23 mouse cellular contexts compared by ENCODE assay signal in genomic region chr1:134460294-134461284, GRCm38 (mm10). TPM values are rescaled to one million over a fixed set of nuclear protein-coding genes. Genes with fewer than 3 reads are reported as not detected.
DNase-seq lines count a peak whose midpoint lies in the region; ATAC-seq lines count a peak whose summit lies in the region.
"Had no signal": no experiment of that assay in that cellular context is flagged by ENCODE, and none has a peak within 500 bp of the region (broad histone marks: within the 10 kb centered on the region; RNA-seq: fewer than 3 reads in every experiment).

No protein-coding gene starts in this region.

- peak; percentile 54 for DNase-seq in spleen, adult 12 weeks (ENCODE audit: low spot score)
- no peak for DNase-seq in spleen, postnatal 14 days (ENCODE audit: low spot score in 2 of 2)
- peak; percentile 25 to 65 for DNase-seq in spleen, postnatal 4 days (ENCODE audit: low spot score in 2 of 2)
- DNase-seq in retina, postnatal 1 day = no peak
- DNase-seq: adrenal gland, postnatal 14 days; cerebellum, adult 2 months; gastrocnemius, postnatal 14 days; heart, adult 2 months; kidney, adult 8-10 months; kidney, postnatal 4 days; lung, embryonic 14.5 days; lung, postnatal 36 days; thymus, adult 18-20 months; thymus, postnatal 4 days had no signal

- peak overlapping the region; percentile 44 for H3K4me3 ChIP-seq in erythroblast, embryonic 14.5 days (replicated peaks)
- peak overlapping the region; percentile 29; the same call in 1 of the 2 replicates for H3K4me3 ChIP-seq in liver, embryonic 15.5 days (replicated peaks)
- no peak overlapping the region for H3K4me3 ChIP-seq in heart, embryonic 12.5 days
- no peak overlapping the region for H3K4me3 ChIP-seq in midbrain, embryonic 16.5 days (ENCODE audit: low read depth, low read length)
- H3K4me3 ChIP-seq: heart, adult 2 months; midbrain, embryonic 10.5 days; neural tube, embryonic 12.5 days had no signal

- peaks cover 6% of the 10 kb centered on the region; the same call in 1 of the 2 replicates for H3K9me3 ChIP-seq in erythroblast, embryonic 14.5 days (ENCODE audit: control insufficient read depth, low read length)
- H3K9me3 ChIP-seq in liver, embryonic 15.5 days (replicated peaks) = no peaks in the 10 kb centered on the region
- no peaks in the 10 kb centered on the region for H3K9me3 ChIP-seq in heart, embryonic 12.5 days (replicated peaks)
- H3K9me3 ChIP-seq in midbrain, embryonic 16.5 days (replicated peaks; ENCODE audit: control insufficient read depth, low read length, poor library complexity, severe bottlenecking) = no peaks in the 10 kb centered on the region
- H3K9me3 ChIP-seq: midbrain, embryonic 10.5 days; neural tube, embryonic 12.5 days had no signal

- H3K9ac ChIP-seq in liver, embryonic 15.5 days = peak overlapping the region; percentile 16
- H3K9ac ChIP-seq in heart, embryonic 12.5 days = no peak overlapping the region
- no peak overlapping the region for H3K9ac ChIP-seq in midbrain, embryonic 16.5 days (ENCODE audit: low read depth, low read length)
- H3K9ac ChIP-seq: lung, embryonic 14.5 days; neural tube, embryonic 12.5 days had no signal

- ATAC-seq in liver, embryonic 15.5 days (ENCODE audit: insufficient read depth) = peak; percentile 99
- ATAC-seq in heart, embryonic 12.5 days (ENCODE audit: insufficient number of reproducible peaks, low FRiP score) = no peak
- no peak for ATAC-seq in midbrain, embryonic 16.5 days
- ATAC-seq: CD4-positive, CD25-positive, alpha-beta regulatory T cell, adult 4 months; forebrain, embryonic 14.5 days; hindbrain, postnatal 0 days had no signal

- H3K27ac ChIP-seq in liver, embryonic 15.5 days (replicated peaks) = peak overlapping the region; percentile 96
- H3K27ac ChIP-seq in heart, embryonic 12.5 days (ENCODE audit: poor library complexity, severe bottlenecking) = no peak overlapping the region
- H3K27ac ChIP-seq in midbrain, embryonic 16.5 days (ENCODE audit: low read length) = no peak overlapping the region
- H3K27ac ChIP-seq: heart, adult 2 months; hindbrain, postnatal 0 days; midbrain, embryonic 10.5 days; neural tube, embryonic 12.5 days had no signal

- peaks cover 75% of the 10 kb centered on the region for H3K4me1 ChIP-seq in erythroblast, embryonic 14.5 days (ENCODE audit: control insufficient read depth)
- peaks cover 71% of the 10 kb centered on the region for H3K4me1 ChIP-seq in liver, embryonic 15.5 days (replicated peaks)
- peaks cover 4% of the 10 kb centered on the region for H3K4me1 ChIP-seq in heart, embryonic 12.5 days (replicated peaks)
- peaks cover 8% of the 10 kb centered on the region for H3K4me1 ChIP-seq in midbrain, embryonic 16.5 days (ENCODE audit: control insufficient read depth, insufficient read depth, low read length)

- 24% methylated on average over 1 of the region's 1 CpGs for WGBS in liver, embryonic 15.5 days (ENCODE audit: insufficient replicate concordance)
- 80% methylated on average over 1 of the region's 1 CpGs for WGBS in heart, embryonic 12.5 days
- WGBS in midbrain, embryonic 16.5 days = 92% methylated on average over 1 of the region's 1 CpGs

- H3K27me3 ChIP-seq in erythroblast, embryonic 14.5 days (ENCODE audit: control insufficient read depth) = no peaks in the 10 kb centered on the region
- no peaks in the 10 kb centered on the region for H3K27me3 ChIP-seq in liver, embryonic 15.5 days
- H3K27me3 ChIP-seq in heart, embryonic 12.5 days (replicated peaks) = no peaks in the 10 kb centered on the region
- H3K27me3 ChIP-seq in midbrain, embryonic 16.5 days (ENCODE audit: control insufficient read depth, insufficient read depth, low read depth, low read length) = no peaks in the 10 kb centered on the region
- H3K27me3 ChIP-seq: neural tube, embryonic 12.5 days had no signal

- peak overlapping the region; percentile 61 for H3K4me2 ChIP-seq in liver, embryonic 15.5 days
- H3K4me2 ChIP-seq in heart, embryonic 12.5 days = no peak overlapping the region
- H3K4me2 ChIP-seq in midbrain, embryonic 16.5 days (ENCODE audit: low read length) = no peak overlapping the region
- H3K4me2 ChIP-seq: lung, embryonic 14.5 days; neural tube, embryonic 12.5 days had no signal

- peaks cover 88% of the 10 kb centered on the region for H3K36me3 ChIP-seq in erythroblast, embryonic 14.5 days (ENCODE audit: control insufficient read depth)
- H3K36me3 ChIP-seq in liver, embryonic 15.5 days (replicated peaks) = peaks cover 68% of the 10 kb centered on the region
- peaks cover 53% of the 10 kb centered on the region for H3K36me3 ChIP-seq in heart, embryonic 12.5 days
- peaks cover 12% of the 10 kb centered on the region; the same call in 1 of the 2 replicates for H3K36me3 ChIP-seq in midbrain, embryonic 16.5 days (ENCODE audit: control insufficient read depth, insufficient read depth, low read length)

RNA-seq across cellular contexts. Expression of gene Klhl12, which starts 5.3 kb away (rescaled TPM):
- polyA plus RNA-seq in erythroblast, embryonic 14.5 days (2012) = 0.63 and 1.1 TPM in 2 replicates
- polyA plus RNA-seq in liver, embryonic 15.5 days (2015; fragmentation: Nextera tagmentation; extraction: Ambion mirVana) = 35.3 and 39.2 TPM in 2 replicates
- 18.8 and 20.4 TPM in 2 replicates for polyA plus RNA-seq in heart, embryonic 12.5 days (2016; fragmentation: Nextera tagmentation; extraction: Ambion mirVana)
- 37.6 and 37.9 TPM in 2 replicates for polyA plus RNA-seq in midbrain, embryonic 16.5 days (2015; fragmentation: Nextera tagmentation; extraction: Ambion mirVana)

RNA-seq across cellular contexts. Expression of gene Rabif, which starts 33.9 kb away (rescaled TPM):
- polyA plus RNA-seq in erythroblast, embryonic 14.5 days (2012) = 0.37 and 0.42 TPM in 2 replicates
- polyA plus RNA-seq in liver, embryonic 15.5 days (2015; fragmentation: Nextera tagmentation; extraction: Ambion mirVana) = 15.8 and 16.5 TPM in 2 replicates
- polyA plus RNA-seq in heart, embryonic 12.5 days (2016; fragmentation: Nextera tagmentation; extraction: Ambion mirVana) = 32.2 and 32.8 TPM in 2 replicates
- 73.3 and 78.5 TPM in 2 replicates for polyA plus RNA-seq in midbrain, embryonic 16.5 days (2015; fragmentation: Nextera tagmentation; extraction: Ambion mirVana)

RNA-seq across cellular contexts. Expression of gene Adipor1, which starts 45.4 kb away (rescaled TPM):
- 58.2 and 72.8 TPM in 2 replicates for polyA plus RNA-seq in erythroblast, embryonic 14.5 days (2012)
- 162 and 178 TPM in 2 replicates for polyA plus RNA-seq in liver, embryonic 15.5 days (2015; fragmentation: Nextera tagmentation; extraction: Ambion mirVana)
- 126 and 134 TPM in 2 replicates for polyA plus RNA-seq in heart, embryonic 12.5 days (2016; fragmentation: Nextera tagmentation; extraction: Ambion mirVana)
- polyA plus RNA-seq in midbrain, embryonic 16.5 days (2015; fragmentation: Nextera tagmentation; extraction: Ambion mirVana) = 77.1 and 82.6 TPM in 2 replicates

RNA-seq across cellular contexts. Expression of gene Cyb5r1, which starts 55.2 kb away (rescaled TPM):
- 3.2 and 3.7 TPM in 2 replicates for polyA plus RNA-seq in erythroblast, embryonic 14.5 days (2012)
- polyA plus RNA-seq in liver, embryonic 15.5 days (2015; fragmentation: Nextera tagmentation; extraction: Ambion mirVana) = 17.3 and 17.4 TPM in 2 replicates
- 37.6 and 38.8 TPM in 2 replicates for polyA plus RNA-seq in heart, embryonic 12.5 days (2016; fragmentation: Nextera tagmentation; extraction: Ambion mirVana)
- 11.4 and 12.2 TPM in 2 replicates for polyA plus RNA-seq in midbrain, embryonic 16.5 days (2015; fragmentation: Nextera tagmentation; extraction: Ambion mirVana)

Comparison
In these comparisons a context has a peak if more than half of its experiments do, and no peak if none do; other contexts are left out.
1. DNase-seq: peak in spleen, adult 12 weeks (single experiment) and spleen, postnatal 4 days (2 of 2); none in spleen, postnatal 14 days (0 of 2) and retina, postnatal 1 day (single experiment).
2. H3K4me3 ChIP-seq: peak in erythroblast, embryonic 14.5 days (single experiment) and liver, embryonic 15.5 days (single experiment); none in heart, embryonic 12.5 days (single experiment) and midbrain, embryonic 16.5 days (single experiment).
3. RNA of gene Rabif, which starts 33.9 kb away (polyA plus RNA-seq): 73.3 to 78.5 TPM in midbrain, embryonic 16.5 days, 32.2 to 32.8 TPM in heart, embryonic 12.5 days and 15.8 to 16.5 TPM in liver, embryonic 15.5 days; 0.37 to 0.42 TPM in erythroblast, embryonic 14.5 days; every median in the first group is over 10 times any median in the second.